Mouse (Mus musculus) testis, postnatal 14 days (tissue): ENCODE measurements around the gene Kcnj6.

Source experiments
- DNase-seq: peaks from one replicate; pipeline ENCODE4 v3.0.0; 2021; ENCODE audit warnings: low spot score

Gene Kcnj6

GRCm38 (mm10) chr16:94931343-94932301, 65.9 kb downstream of the Kcnj6 start:
- no peak for DNase-seq

DNA sequence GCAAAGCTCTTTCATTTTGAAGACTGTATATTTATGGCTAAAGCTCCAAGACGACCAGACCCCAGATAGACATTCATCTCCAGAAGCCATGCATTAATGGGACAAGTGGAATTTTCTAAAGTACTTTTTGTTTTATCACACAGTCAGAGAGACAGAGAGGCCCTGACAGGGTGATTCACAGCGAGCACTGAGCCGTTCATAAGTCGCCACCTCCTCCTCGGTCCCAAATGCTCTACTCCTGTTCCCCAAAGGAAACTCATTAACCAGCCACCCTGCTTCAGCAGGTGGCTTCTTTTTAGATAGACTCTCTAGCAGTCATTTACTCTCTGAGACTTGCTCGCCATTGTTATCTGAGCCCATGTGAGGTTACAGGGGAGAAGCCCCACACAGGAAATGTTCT, 72.1 kb downstream of the Kcnj6 start:
- DNase-seq = no peak

- DNase-seq = no peak
Measured at GRCm38 (mm10) chr16:94919177-94919576, 78.3 kb downstream of the Kcnj6 start.

DNA sequence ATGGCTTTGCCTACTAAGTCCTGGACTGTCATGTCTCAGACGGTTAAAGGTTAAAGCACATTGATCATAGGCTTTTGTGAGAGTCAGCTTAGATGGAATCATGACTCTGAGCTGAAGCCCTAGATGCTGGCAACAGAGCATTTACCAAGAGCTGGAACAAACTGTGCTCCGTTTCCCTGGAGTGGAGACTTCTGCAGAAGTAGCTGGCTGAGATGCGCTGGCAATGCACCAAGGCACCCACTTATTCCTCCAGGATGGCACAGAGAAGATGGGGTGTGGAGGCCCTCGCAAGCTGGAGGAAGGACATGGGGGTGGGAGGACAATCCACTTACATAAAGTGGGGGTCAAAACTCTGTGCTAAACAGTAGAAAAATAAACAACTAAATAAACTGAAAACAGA, 91.5 kb downstream of the Kcnj6 start:
- no peak for DNase-seq

- no peak for DNase-seq
Measured at GRCm38 (mm10) chr16:94898832-94899231, 98.7 kb downstream of the Kcnj6 start.

DNA sequence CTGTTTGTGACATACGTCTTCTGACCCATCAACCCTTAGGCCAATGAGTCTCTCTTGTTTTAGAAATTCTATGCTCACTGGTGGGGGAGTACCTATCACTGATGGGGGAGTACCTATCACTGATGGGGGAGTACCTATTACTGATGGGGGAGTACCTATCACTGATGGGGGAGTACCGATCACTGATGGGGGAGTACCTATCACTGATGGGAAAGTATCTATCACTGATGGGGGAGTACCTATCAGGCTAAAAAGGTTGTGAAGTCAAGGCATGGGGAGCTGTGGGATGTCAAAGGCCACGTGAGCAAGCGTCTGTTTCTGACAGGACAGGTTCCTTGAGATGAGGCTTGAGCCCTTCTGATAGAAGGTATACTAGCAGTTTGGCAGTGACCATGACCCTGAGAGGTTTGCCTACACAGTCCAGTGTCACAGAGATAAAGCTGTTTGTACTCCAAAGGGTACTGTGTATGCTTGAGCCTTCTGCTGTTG, 105.3 kb downstream of the Kcnj6 start:
- DNase-seq = no peak

DNA sequence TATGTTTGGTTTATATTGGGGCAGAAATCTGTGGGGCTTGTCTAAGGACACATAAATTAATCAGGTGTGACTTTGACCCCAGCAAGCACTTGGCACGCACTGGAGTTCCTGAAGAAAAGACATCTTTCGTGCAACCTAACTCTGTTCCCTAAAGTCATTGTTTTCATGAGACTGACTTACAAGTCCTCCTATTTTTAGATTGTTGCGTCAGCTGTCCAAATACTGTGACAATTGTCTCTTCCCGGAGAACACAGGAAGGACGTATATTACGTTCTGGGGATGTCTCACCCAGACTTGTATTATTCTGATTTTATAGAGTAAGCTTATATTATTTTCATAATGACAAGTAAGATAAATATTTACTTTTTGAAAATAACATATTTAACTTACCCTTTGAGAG, 106.9 kb downstream of the Kcnj6 start:
- no peak for DNase-seq

- no peak for DNase-seq
Measured at GRCm38 (mm10) chr16:94890056-94890455, 107.4 kb downstream of the Kcnj6 start.

GRCm38 (mm10) chr16:94888554-94888953, 108.9 kb downstream of the Kcnj6 start:
- DNase-seq = no peak

GRCm38 (mm10) chr16:94886398-94886797, 111.1 kb downstream of the Kcnj6 start:
- no peak for DNase-seq

DNA sequence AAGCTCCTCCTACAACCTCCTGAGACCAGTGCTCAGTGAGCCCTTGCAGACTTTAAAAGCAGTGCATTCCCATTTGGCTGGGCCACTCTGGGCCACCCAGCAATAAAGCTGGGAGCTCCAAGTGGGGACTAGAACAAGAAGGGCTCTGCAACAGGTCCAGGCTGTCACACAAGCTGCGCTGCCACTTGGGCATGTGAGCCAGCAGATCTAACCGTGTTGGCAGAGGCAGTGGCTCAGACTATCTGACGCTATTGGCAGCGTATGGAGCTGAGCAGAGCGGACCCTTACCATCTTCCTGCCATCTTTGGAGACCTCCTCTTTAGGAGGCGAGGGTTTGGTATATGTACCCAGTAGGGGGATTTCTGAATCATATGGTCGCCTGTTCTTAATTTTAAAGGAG, 112.4 kb downstream of the Kcnj6 start:
- DNase-seq = no peak

DNA sequence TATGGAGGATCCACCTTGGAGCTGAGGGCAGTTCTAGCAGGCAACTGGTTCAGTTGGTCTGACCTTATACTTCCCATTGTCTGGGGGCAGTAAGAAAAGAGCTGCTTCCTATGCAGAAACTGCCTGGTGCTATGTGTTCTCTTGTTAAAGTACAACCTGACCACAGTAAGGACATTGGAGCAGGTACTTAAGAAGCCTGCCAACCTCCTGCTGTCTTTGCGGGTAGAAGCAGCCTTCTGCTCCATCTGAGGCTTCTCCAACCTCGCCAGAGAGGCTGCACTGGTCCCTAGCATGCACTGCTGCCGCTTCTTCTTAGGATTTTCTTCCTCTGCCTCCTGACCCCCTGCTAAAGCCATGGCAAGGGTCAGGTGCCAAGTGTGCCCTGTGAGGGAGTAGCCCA, 113.6 kb downstream of the Kcnj6 start:
- no peak for DNase-seq

- DNase-seq = no peak
Measured at GRCm38 (mm10) chr16:94883196-94883595, 114.3 kb downstream of the Kcnj6 start.

GRCm38 (mm10) chr16:94882111-94882510, 115.4 kb downstream of the Kcnj6 start:
- DNase-seq = no peak

GRCm38 (mm10) chr16:94872614-94873272, 124.8 kb downstream of the Kcnj6 start:
- DNase-seq = no peak

- no peak for DNase-seq
Measured at GRCm38 (mm10) chr16:94868354-94868753, 129.1 kb downstream of the Kcnj6 start.

DNA sequence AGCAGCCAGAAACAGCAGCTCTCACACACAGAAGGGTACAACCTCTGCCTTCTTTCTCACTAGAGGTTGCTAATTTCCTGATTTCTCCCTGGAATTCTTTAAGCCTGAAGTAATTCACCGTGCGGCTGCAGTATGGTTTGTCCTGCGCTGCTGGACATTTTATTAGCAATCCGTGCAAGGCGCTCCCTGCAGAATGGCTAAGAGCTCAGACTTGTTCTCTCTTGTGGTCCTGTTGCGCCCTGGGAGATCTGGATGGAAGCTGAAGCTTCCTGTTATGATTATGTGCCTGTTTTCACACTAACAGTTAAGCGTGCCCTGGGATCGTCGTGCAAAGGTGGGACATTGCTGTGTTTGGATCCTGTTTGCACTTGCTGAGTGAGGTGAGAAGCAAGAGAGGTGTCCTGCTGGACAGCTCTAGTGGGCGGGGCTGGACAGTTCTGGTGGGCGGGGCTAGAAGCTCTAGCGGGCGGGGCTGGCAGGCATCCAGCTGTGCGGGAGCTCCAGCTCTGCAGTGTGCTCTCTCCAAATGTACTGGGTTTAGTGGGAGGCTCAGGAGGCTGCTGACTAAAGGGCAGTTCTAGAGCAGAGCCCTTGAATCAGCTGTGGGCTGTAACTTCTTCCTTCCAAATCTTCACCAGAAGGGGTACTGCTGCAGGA, 131.1 kb downstream of the Kcnj6 start:
- DNase-seq = peak; percentile 40

DNA sequence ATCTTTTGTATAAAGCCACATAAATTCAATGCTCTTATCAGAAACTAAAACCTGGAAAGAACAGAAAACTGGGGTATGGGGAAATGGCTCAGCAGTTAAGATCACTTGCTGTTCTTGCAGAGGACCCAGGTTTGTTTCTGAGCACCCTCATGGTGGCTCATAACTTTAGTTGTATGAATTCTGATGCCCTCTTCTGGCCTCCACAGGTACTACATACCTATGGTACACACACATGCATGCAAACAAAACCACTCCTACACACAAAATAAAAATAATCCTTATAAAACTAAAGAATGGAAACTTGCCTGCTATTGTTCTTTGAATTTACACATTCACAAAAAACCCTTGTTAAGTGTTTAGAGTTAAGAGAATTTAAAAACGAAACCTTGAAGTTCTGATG, 131.7 kb downstream of the Kcnj6 start:
- no peak for DNase-seq

GRCm38 (mm10) chr16:94865101-94865500, 132.4 kb downstream of the Kcnj6 start:
- DNase-seq = no peak

GRCm38 (mm10) chr16:94863475-94863874, 134.0 kb downstream of the Kcnj6 start:
- no peak for DNase-seq

GRCm38 (mm10) chr16:94855990-94856389, 141.5 kb downstream of the Kcnj6 start:
- no peak for DNase-seq

- DNase-seq = no peak
Measured at GRCm38 (mm10) chr16:94852407-94853160, 144.9 kb downstream of the Kcnj6 start.
